Mouse (Mus musculus) thymus, postnatal 10 days (tissue): ENCODE measurements around the gene Mesd.

Experiments used
- DNase-seq, 2 experiments: peaks; one replicate each; pipeline ENCODE4 v3.0.0; 2021; ENCODE audit warnings: low spot score in 2 of 2

The Mesd gene

GRCm38 (mm10) chr7:83884021-83884658 lies at the start of gene Mesd, which contains the start of gene Tlnrd1:
Mesd (plus strand) TSS chr7:83884466.
Tlnrd1 (minus strand) TSS chr7:83884305.
- peak; percentile 62 to 71 for DNase-seq

- no peak for DNase-seq
Measured at GRCm38 (mm10) chr7:83838525-83839224, 45.6 kb upstream of the Mesd start.

GRCm38 (mm10) chr7:83840076-83840475 lies 44.2 kb upstream of the Mesd start:
- no peak for DNase-seq

GRCm38 (mm10) chr7:83842486-83843259 lies 41.6 kb upstream of the Mesd start:
- DNase-seq = no peak

- no peak for DNase-seq
Measured at GRCm38 (mm10) chr7:83844807-83845206, 39.5 kb upstream of the Mesd start.

- DNase-seq = no peak
Measured at GRCm38 (mm10) chr7:83847187-83848075, 36.8 kb upstream of the Mesd start.

GRCm38 (mm10) chr7:83851569-83852380 lies 32.5 kb upstream of the Mesd start:
- DNase-seq = no peak

GRCm38 (mm10) chr7:83852381-83853380 lies 31.6 kb upstream of the Mesd start:
- no peak for DNase-seq

- no peak for DNase-seq
Measured at GRCm38 (mm10) chr7:83855203-83855602, 29.1 kb upstream of the Mesd start.

- DNase-seq = no peak
Measured at GRCm38 (mm10) chr7:83856353-83857207, 27.7 kb upstream of the Mesd start.

- no peak for DNase-seq
Measured at GRCm38 (mm10) chr7:83857208-83857488, 27.1 kb upstream of the Mesd start.

GRCm38 (mm10) chr7:83857921-83858320 lies 26.3 kb upstream of the Mesd start:
- DNase-seq = no peak

- no peak for DNase-seq
Measured at GRCm38 (mm10) chr7:83859378-83860083, 24.7 kb upstream of the Mesd start.

GRCm38 (mm10) chr7:83863554-83863953 lies 20.7 kb upstream of the Mesd start:
- no peak for DNase-seq

- no peak for DNase-seq
Measured at GRCm38 (mm10) chr7:83868200-83868599, 16.1 kb upstream of the Mesd start.

GRCm38 (mm10) chr7:83869839-83870543 lies 14.3 kb upstream of the Mesd start:
- DNase-seq = no peak

- no peak for DNase-seq
Measured at GRCm38 (mm10) chr7:83877088-83877487, 7.2 kb upstream of the Mesd start.
